Mouse (Mus musculus) kidney, adult 11 months (tissue): ENCODE measurements around the gene Olfr987.
A peak's percentile ranks its signal among the peaks of the same experiment; 100 is the strongest.
"Not testable (repeated sequence)": the region's sequence is repeated elsewhere in the genome, so short reads cannot be mapped to it uniquely, and the experiment has no call there.

Source experiments
- DNase-seq: peaks from one replicate; pipeline ENCODE4 v3.0.0; 2022

Olfr987 gene

DNA sequence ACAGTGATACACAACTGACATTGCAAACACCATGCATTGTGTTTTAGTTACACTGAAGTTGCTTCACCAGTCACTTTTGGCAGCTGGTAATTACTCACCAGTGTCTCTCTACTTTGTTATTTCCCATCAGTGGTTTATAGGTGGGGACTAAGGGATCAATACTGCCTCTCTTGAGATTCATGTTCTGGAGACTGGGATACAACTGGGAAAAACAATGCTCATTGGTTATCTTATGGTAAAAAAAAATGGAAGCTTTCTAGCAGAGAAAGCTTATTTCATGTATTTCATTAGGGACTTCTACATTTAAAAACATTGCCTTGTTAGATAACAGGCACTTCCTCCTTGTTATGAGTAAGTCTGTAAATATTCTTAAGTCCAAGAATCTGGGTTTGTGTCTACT, at the start of gene Olfr987:
Gene Olfr987 (minus strand): TSS at position 101 of the 400 bp plus-strand sequence.
- not testable (repeated sequence) for DNase-seq

DNA sequence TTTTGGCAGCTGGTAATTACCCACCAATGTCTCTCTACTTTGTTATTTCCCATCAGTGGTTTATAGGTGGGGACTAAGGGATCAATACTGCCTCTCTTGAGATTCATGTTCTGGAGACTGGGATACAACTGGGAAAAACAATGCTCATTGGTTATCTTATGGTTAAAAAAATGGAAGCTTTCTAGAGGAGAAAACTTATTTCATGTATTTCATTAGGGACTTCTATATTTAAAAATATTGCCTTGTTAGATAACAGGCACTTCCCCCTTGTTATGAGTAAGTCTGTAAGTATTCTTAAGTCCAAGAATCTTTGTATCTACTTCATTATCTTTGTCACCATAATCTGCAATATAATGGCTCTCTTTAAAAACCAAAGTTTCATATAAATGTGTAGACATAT, 24.0 kb upstream of the Olfr987 start, which contains the start of gene Olfr988:
Gene Olfr988 (minus strand): TSS at position 101 of the 400 bp plus-strand sequence.
- not testable (repeated sequence) for DNase-seq

DNA sequence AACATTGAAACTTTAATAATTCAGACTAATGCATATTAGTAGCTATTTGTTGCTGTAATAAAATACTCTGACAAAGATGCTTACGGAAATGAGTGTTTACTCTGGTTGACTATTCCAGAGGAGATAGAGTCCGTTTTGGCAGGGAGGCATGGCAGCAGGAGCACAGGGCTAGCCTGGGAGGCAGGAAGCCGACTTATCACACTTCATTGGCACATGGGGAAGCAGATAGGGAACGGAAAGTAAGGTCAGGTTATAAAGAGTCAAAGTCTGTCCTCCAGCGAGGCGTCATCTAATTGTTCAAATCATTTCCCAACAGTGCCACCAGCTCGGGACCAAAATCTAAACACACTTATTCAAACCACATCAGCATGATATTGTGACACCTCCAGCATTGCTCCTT, 857 bp upstream of the Olfr987 start:
- DNase-seq, result no peak

DNA sequence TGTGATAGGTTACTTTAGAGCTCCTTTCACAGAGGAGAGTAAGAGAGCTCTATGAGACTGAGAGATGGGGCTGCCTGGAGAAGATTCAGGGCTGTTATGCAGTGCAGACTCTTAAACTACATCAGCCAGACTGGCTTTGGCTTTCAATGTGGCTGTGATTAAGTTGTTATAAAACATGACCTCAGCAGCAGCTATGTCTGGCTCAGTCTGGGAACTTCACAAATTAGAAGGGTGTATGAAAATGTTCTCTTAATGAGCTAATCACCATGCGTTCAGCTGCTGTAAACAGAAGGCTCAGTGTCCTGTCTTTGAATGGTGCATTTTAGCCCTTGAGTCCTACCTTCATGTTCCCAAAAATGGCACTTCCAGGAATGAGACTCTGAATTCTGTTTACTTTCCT, 20.0 kb downstream of the Olfr987 start:
- no peak for DNase-seq

DNA sequence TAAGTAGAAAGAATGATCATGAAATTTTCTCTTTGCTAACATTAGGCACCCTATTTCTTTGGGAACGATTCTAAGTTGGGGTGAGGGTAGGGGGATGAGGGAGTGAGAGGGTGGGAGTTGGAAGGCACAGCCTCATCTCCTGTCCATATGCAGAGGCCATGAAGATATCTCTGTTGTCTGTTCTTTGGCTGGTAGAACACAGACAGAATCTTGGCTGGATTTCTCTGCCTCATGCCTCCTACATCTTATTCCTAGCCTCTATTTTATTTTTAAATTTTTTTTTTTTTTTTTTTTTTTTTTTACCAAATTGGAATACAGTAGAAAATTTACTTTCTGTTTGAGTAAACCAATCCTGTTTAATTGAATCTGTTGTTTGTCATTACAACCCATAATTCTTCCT, 53.7 kb downstream of the Olfr987 start:
- DNase-seq, result no peak

DNA sequence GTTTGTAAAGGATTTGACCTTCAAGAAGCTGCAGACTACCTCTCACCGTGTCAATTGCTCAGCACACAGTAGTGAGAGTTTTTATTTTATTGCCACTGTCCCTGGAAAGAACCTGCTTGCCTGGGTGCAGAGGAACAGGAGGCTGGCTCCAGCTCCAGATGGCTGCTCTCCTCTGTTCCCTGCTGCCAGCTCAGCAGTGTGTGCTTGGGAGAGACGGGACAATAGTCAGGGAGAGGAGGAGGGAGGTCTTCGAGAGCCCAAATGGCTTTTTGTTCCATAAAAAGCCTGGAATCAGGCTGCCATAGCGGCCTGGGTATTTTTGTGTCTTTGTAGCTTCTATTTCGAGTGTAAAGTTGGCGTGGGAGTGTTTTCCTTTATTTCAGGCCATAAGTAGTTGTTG, 54.5 kb downstream of the Olfr987 start:
- DNase-seq, result no peak

DNA sequence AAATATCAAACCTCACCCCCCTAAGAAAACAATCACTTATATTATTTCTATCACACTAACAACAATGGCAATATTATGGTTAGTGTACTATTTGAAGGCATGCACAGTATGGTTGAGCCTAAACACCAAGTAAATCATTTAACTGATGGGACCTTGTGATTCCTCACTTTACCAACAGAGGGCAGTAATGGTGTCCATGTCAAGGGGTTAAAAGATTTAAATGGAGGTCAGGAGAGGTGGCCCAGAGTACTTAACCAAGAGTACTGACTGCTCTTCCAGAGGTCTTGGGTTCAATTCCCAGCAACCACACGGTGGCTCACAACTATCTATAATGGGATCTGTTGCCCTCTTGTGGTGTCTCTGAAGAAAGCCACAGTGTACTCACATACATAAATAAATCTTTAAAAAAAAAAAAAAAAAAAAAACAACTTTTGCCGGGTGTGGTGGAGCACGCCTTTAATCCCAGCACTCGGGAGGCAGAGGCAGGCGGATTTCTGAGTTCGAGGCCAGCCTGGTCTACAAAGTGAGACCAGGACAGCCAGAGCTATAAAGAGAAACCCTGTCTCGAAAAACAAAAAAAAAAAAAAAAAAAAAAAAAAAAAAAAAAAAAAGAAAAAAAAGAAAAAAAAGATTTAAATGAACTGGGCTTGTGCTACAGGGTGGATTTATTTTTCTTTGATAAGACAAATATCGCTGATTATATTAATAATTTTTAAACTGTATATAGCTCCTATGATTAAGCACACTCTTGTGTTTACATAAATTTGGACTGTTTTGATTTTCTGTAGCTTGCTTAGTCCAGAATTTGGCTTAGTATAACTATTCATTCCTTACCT, 55.3 kb downstream of the Olfr987 start:
- no peak for DNase-seq

DNA sequence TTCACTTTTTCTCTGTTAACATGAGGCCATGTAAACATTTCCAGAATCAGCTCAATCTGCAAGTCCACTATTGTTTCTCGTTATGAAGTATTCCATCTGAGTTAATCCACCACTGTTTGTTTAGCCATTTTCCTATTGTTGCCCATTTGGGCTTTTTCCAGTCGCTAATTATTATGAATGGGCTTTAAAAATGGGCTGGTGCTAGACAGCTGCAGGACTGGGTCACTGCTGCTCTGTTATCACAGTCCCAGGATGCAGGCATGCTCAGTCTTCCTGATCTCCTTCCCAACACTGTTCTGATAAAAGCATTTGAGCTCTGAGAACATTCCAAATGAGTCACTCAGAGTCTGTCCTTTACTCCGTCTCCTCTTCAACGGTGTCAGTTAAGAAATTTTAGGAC, 58.1 kb downstream of the Olfr987 start:
- DNase-seq, result peak; percentile 5
